Mouse (Mus musculus): Measurements from ENCODE around the gene Stau1.

GRCm38 (mm10) chr2:166974177-166974872, 21.8 kb downstream of the Stau1 start:
- TF ChIP-seq NANOG (IDR thresholded peaks at IDR 0.05; ENCODE audit: borderline replicate concordance, low read length) (no peak), CTCF (conservative IDR thresholded peaks at IDR 0.05; ENCODE audit: low read length) (no peak), POU5F1 (IDR thresholded peaks at IDR 0.05; ENCODE audit: borderline replicate concordance, low read length) (no peak)

Measured in E14TG2a.4 (cell line).